Mouse (Mus musculus) heart, embryonic 12.5 days (tissue): ENCODE results near the gene Mrc1. TPM values are rescaled to one million over a fixed set of nuclear protein-coding genes. Genes with fewer than 3 reads are reported as not detected.
A peak's percentile ranks its signal among the peaks of the same experiment; 100 is the strongest.

ENCODE experiments used
- ATAC-seq: fragments of 200-750 bp; cut with Nextera tagmentation; 2 replicates; pipeline ENCODE4 v1.8.0; 2017; ENCODE audit warnings: moderate TSS enrichment, moderate library complexity; ENCODE audit not compliant: insufficient number of reproducible peaks, low FRiP score
- H3K27ac ChIP-seq: fragments of 300-500 bp; sonication (generic); 2 replicates; pipeline ENCODE4 v1.5.1; 2016; ENCODE audit warnings: mild to moderate bottlenecking, moderate library complexity; ENCODE audit not compliant: poor library complexity, severe bottlenecking
- H3K27me3 ChIP-seq: fragments of 300-500 bp; sonication (generic); replicated peaks from 2 replicates; pipeline ENCODE4 v1.6.1; 2016; ENCODE audit warnings: mild to moderate bottlenecking, moderate library complexity
- H3K36me3 ChIP-seq: fragments of 300-500 bp; sonication (generic); 2 replicates; pipeline ENCODE4 v1.6.1; 2016; ENCODE audit warnings: mild to moderate bottlenecking, moderate library complexity
- H3K4me1 ChIP-seq: fragments of 300-500 bp; sonication (generic); replicated peaks from 2 replicates; pipeline ENCODE4 v1.6.1; 2016; ENCODE audit warnings: mild to moderate bottlenecking
- H3K4me2 ChIP-seq: fragments of 300-500 bp; sonication (generic); 2 replicates; pipeline ENCODE4 v1.6.1; 2016; ENCODE audit warnings: mild to moderate bottlenecking, moderate library complexity
- H3K4me3 ChIP-seq: fragments of 300-500 bp; sonication (generic); 2 replicates; pipeline ENCODE4 v1.5.1; 2016; ENCODE audit warnings: mild to moderate bottlenecking
- H3K9ac ChIP-seq: fragments of 300-500 bp; sonication (generic); 2 replicates; pipeline ENCODE4 v1.6.1; 2016; ENCODE audit warnings: mild to moderate bottlenecking, moderate library complexity
- H3K9me3 ChIP-seq: fragments of 300-500 bp; sonication (generic); replicated peaks from 2 replicates; pipeline ENCODE4 v1.6.1; 2016; ENCODE audit warnings: mild to moderate bottlenecking, moderate library complexity
- WGBS: fragments of 180-500 bp; shearing (Covaris S2); methylation state at CpG from one replicate; pipeline ENCODE4 v1.1.7; 2016; 5-methylcytosine and 5-hydroxymethylcytosine counted together
- polyA plus RNA-seq: library from polyadenylated mRNA; unstranded; fragments of >200 nt; fragmentation: Nextera tagmentation; extraction: Ambion mirVana; gene quantifications from 2 replicates; pipeline ENCODE4 v1.2.1, GENCODE M21; 2016

The Mrc1 gene
- polyA plus RNA-seq, 1 experiment from 2014 or later = 3.0 TPM

DNA sequence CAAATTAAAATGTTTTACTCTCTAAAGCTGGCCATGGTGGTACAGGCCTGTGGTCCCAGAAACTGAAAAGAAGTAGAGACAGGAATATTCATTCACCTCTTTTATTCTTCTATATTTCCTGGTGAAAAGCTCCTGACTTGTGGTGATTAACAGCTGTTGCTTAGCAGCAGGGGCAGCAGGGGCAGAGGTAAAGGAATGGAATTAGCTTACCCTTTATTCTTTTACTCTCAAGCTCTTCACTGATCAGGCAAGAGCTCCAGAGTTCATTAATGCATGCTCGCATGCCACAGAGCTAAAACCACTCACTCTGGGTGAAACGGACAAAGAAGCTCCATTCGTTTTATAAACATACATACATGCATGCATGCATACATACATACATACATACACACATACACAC lies 14.4 kb upstream of the Mrc1 start:
- Histone ChIP-seq H3K27me3 (no peaks in the 10 kb centered on the region), H3K4me1 (no peaks in the 10 kb centered on the region), H3K27ac (no peak overlapping the region), H3K9ac (no peak overlapping the region), H3K4me3 (no peak overlapping the region), H3K36me3 (no peaks in the 10 kb centered on the region), H3K9me3 (no peaks in the 10 kb centered on the region), H3K4me2 (no peak overlapping the region)
- 63% methylated on average over 3 of the region's 3 CpGs for WGBS
- no peak for ATAC-seq

DNA sequence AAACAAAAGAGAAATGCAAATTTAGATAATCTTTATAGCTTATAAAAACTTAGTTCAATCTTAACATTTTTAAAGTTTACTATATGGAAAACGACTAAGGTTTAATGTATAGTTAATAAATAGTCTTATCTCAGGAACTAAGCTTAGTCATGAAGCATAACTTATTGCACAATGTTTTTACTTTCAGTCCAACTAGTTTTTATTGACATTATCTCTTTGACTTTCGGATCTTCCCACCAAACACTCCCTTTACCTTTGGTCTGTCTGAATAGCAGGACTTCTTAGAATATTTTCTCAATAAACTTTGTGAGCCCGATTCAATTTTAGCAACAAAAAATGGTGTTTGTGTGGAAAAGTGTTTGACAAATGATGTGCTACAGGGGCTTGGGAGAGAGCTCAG lies 12.5 kb upstream of the Mrc1 start:
- no peak overlapping the region for H3K27ac ChIP-seq
- no peak overlapping the region for H3K4me3 ChIP-seq
- ATAC-seq = no peak
- WGBS = 74% methylated on average over 3 of the region's 3 CpGs
- H3K9me3 ChIP-seq = no peaks in the 10 kb centered on the region
- no peaks in the 10 kb centered on the region for H3K27me3 ChIP-seq
- no peak overlapping the region for H3K9ac ChIP-seq
- H3K4me1 ChIP-seq = no peaks in the 10 kb centered on the region
- H3K36me3 ChIP-seq = no peaks in the 10 kb centered on the region
- H3K4me2 ChIP-seq = no peak overlapping the region

DNA sequence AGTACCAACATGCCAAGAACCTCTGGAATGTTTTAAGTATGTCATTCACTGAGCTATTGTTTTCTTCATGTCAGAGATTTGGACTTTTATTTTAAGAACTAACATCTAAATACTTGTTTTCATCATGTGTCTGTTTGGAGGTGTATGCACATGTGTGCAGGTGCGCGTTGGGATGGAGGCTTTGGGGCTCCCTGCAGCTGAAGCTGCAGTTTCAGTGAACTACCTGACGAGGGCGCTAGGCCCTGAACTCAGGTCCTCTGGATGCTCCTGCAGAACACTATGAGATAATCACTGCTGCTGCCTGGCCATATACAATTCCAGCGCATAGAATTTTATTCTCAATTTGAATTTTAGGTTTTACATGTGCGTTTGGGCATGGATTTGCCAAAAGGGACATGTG lies 11.1 kb upstream of the Mrc1 start:
- no peak overlapping the region for H3K4me2 ChIP-seq
- no peak overlapping the region for H3K27ac ChIP-seq
- no peaks in the 10 kb centered on the region for H3K9me3 ChIP-seq
- no peaks in the 10 kb centered on the region for H3K36me3 ChIP-seq
- no peak overlapping the region for H3K9ac ChIP-seq
- no peak overlapping the region for H3K4me3 ChIP-seq
- 76% methylated on average over 6 of the region's 6 CpGs for WGBS
- no peaks in the 10 kb centered on the region for H3K27me3 ChIP-seq
- no peak for ATAC-seq
- peaks cover 6% of the 10 kb centered on the region for H3K4me1 ChIP-seq

DNA sequence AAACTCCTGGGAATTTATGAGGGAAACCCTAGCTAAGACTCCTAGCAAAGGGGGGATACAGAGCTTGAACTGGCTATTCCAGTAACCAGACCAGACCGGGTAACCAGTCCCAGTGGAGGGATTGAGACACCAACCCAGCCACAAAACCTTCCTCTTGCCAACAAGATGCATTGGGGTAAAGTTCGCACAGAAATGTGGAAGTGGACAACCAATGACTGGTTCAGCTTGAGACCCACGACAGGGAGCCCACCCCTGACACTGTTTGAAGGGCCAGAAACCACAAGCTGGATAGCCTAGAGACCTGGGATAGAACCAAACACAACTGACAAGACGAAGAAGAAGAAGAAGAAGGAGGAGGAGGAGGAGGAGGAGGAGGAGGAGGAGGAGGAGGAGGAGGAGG lies 4.8 kb upstream of the Mrc1 start:
- H3K9ac ChIP-seq = no peak overlapping the region
- peaks cover 6% of the 10 kb centered on the region for H3K4me1 ChIP-seq
- 78% methylated on average over 3 of the region's 4 CpGs for WGBS
- no peaks in the 10 kb centered on the region for H3K27me3 ChIP-seq
- no peaks in the 10 kb centered on the region for H3K36me3 ChIP-seq
- no peak overlapping the region for H3K4me3 ChIP-seq
- peaks cover 3% of the 10 kb centered on the region; the same call in 1 of the 2 replicates for H3K9me3 ChIP-seq
- no peak overlapping the region for H3K27ac ChIP-seq
- no peak overlapping the region for H3K4me2 ChIP-seq
- no peak for ATAC-seq

- H3K9me3 ChIP-seq = peaks cover 3% of the 10 kb centered on the region; the same call in 1 of the 2 replicates
- H3K27ac ChIP-seq = no peak overlapping the region
- H3K27me3 ChIP-seq = no peaks in the 10 kb centered on the region
- ATAC-seq = no peak
- no peak overlapping the region for H3K9ac ChIP-seq
- H3K4me3 ChIP-seq = no peak overlapping the region
- WGBS = 68% methylated on average over 6 of the region's 6 CpGs
- H3K36me3 ChIP-seq = no peaks in the 10 kb centered on the region
- no peak overlapping the region for H3K4me2 ChIP-seq
- H3K4me1 ChIP-seq = peaks cover 14% of the 10 kb centered on the region
Observed at GRCm38 (mm10) chr2:14228495-14228894, 697 bp upstream of the Mrc1 start.

DNA sequence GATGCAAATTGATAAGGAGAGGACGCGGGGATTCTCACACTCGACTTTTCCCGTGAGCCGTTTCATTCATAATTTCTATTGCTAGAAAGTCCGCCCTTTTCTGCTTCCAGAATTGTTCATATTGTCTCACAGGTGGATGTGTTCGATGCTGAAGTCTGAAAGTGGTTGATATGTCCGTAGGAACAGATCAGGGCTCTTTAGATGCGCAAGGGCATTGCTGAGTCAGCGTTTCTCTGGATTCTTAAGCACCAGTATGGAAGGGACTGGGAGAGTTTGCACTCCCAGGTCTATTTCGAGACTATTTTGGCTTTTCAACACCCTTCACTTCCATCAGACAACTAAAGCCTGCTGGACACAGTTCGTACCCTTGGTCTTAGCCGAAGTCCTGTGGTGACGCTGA lies 787 bp downstream of the Mrc1 start:
- Histone ChIP-seq H3K4me3 (no peak overlapping the region), H3K36me3 (no peaks in the 10 kb centered on the region), H3K9ac (no peak overlapping the region), H3K27ac (no peak overlapping the region), H3K4me2 (no peak overlapping the region), H3K9me3 (no peaks in the 10 kb centered on the region), H3K4me1 (peaks cover 14% of the 10 kb centered on the region), H3K27me3 (no peaks in the 10 kb centered on the region)
- no peak for ATAC-seq
- 64% methylated on average over 14 of the region's 14 CpGs for WGBS

- ATAC-seq = no peak
- Histone ChIP-seq H3K4me1 (peaks cover 14% of the 10 kb centered on the region), H3K4me2 (no peak overlapping the region), H3K36me3 (no peaks in the 10 kb centered on the region), H3K27me3 (no peaks in the 10 kb centered on the region), H3K9ac (no peak overlapping the region), H3K9me3 (no peaks in the 10 kb centered on the region), H3K27ac (no peak overlapping the region), H3K4me3 (no peak overlapping the region)
- WGBS = 68% methylated on average over 1 of the region's 1 CpGs
Observed at GRCm38 (mm10) chr2:14232897-14233296, 3.7 kb downstream of the Mrc1 start.

GRCm38 (mm10) chr2:14233983-14234382 lies 4.8 kb downstream of the Mrc1 start:
- Histone ChIP-seq H3K4me2 (no peak overlapping the region), H3K27me3 (no peaks in the 10 kb centered on the region), H3K36me3 (no peaks in the 10 kb centered on the region), H3K9me3 (no peaks in the 10 kb centered on the region), H3K4me1 (peaks cover 14% of the 10 kb centered on the region), H3K9ac (no peak overlapping the region), H3K27ac (no peak overlapping the region), H3K4me3 (no peak overlapping the region)
- ATAC-seq = no peak
- WGBS = 56% methylated on average over 2 of the region's 2 CpGs

DNA sequence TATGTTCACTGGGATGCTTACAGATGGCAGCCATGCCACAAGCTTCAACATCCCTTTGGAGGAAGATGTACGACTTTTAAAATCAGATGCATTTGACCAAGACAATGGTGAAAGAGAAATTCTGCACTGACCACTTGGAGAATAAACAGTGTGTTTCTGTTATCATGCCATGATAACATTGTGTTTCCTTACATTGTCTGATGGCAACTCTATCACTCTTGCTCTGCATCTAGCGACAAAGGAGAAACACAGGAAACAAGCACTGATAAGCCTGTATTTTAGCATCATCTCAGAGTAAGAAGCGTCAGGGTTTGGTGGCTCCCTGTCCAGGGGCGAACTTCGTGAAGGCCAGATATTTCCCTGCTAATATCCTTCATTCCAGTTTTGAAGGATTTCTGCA lies 6.1 kb downstream of the Mrc1 start:
- no peak overlapping the region for H3K9ac ChIP-seq
- no peak overlapping the region for H3K27ac ChIP-seq
- 0 out of 2 replicates have a peak, but pooled peaks have one; percentile 48 for ATAC-seq
- H3K4me1 ChIP-seq = peaks cover 15% of the 10 kb centered on the region
- H3K36me3 ChIP-seq = no peaks in the 10 kb centered on the region
- H3K9me3 ChIP-seq = no peaks in the 10 kb centered on the region
- no peak overlapping the region for H3K4me2 ChIP-seq
- WGBS = 45% methylated on average over 5 of the region's 5 CpGs
- no peak overlapping the region for H3K4me3 ChIP-seq
- no peaks in the 10 kb centered on the region for H3K27me3 ChIP-seq

- no peak overlapping the region for H3K27ac ChIP-seq
- H3K4me2 ChIP-seq = no peak overlapping the region
- H3K9me3 ChIP-seq = no peaks in the 10 kb centered on the region
- no peak for ATAC-seq
- WGBS = 82% methylated on average over 4 of the region's 4 CpGs
- H3K4me3 ChIP-seq = no peak overlapping the region
- H3K36me3 ChIP-seq = no peaks in the 10 kb centered on the region
- H3K9ac ChIP-seq = no peak overlapping the region
- H3K27me3 ChIP-seq = no peaks in the 10 kb centered on the region
- peaks cover 8% of the 10 kb centered on the region for H3K4me1 ChIP-seq
Observed at GRCm38 (mm10) chr2:14236920-14237319, 7.7 kb downstream of the Mrc1 start.

DNA sequence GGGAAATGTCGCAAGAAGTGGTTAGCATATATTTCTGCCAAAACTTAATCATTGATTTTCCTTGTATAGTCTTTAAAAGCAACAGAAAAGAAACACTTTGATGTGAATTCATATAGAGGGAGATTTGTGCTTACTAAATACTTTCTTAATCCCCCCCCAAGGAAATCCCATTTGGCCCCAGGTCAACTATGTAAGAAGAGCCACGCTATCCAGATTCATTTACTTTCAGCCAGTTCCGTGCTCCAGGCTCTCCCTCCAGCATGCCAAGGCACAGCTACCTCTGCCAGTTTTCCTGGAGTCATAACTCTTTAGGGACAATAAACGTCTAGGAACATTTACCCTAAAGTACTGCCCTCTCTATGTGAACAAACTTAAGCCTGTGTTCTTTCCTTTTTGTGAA lies 8.5 kb downstream of the Mrc1 start:
- no peaks in the 10 kb centered on the region for H3K36me3 ChIP-seq
- no peaks in the 10 kb centered on the region for H3K9me3 ChIP-seq
- H3K27ac ChIP-seq = no peak overlapping the region
- 66% methylated on average over 4 of the region's 4 CpGs for WGBS
- H3K4me2 ChIP-seq = no peak overlapping the region
- H3K4me3 ChIP-seq = no peak overlapping the region
- H3K9ac ChIP-seq = no peak overlapping the region
- no peaks in the 10 kb centered on the region for H3K27me3 ChIP-seq
- H3K4me1 ChIP-seq = peaks cover 8% of the 10 kb centered on the region
- no peak for ATAC-seq

- Histone ChIP-seq H3K9ac (no peak overlapping the region), H3K27ac (no peak overlapping the region), H3K4me2 (no peak overlapping the region), H3K27me3 (no peaks in the 10 kb centered on the region), H3K36me3 (no peaks in the 10 kb centered on the region), H3K4me3 (no peak overlapping the region), H3K4me1 (peaks cover 8% of the 10 kb centered on the region), H3K9me3 (no peaks in the 10 kb centered on the region)
- 34% methylated on average over 5 of the region's 5 CpGs for WGBS
- ATAC-seq = no peak
Observed at GRCm38 (mm10) chr2:14239151-14239550, 10.0 kb downstream of the Mrc1 start.
